Mouse (Mus musculus) activated CD4-positive, CD25-positive, alpha-beta regulatory T cell, adult 4 months (primary cell): ENCODE results near the gene Tmem8b. TPM values are rescaled to one million over a fixed set of nuclear protein-coding genes. Genes with fewer than 3 reads are reported as not detected.

Experiments
- ATAC-seq: one replicate; pipeline ENCODE4 v1.8.0; 2017
- polyA plus RNA-seq, 2 experiments: library from polyadenylated mRNA; unstranded; fragments of 100-300 nt; shearing (Covaris generic); gene quantifications; one replicate each; pipeline ENCODE4 v1.2.1; 2017

The Tmem8b gene
- polyA plus RNA-seq, 2 experiments from 2014 or later = 0.38 to 0.90 TPM

- no peak for ATAC-seq
These were observed 11.6 kb upstream of the Tmem8b start for GRCm38 (mm10) chr4:43657146-43657545.

- no peak for ATAC-seq
These were observed 2.4 kb upstream of the Tmem8b start for GRCm38 (mm10) chr4:43666412-43666811.

GRCm38 (mm10) chr4:43669428-43669794, 640 bp downstream of the Tmem8b start:
- ATAC-seq = no peak

- no peak for ATAC-seq
These were observed 3.3 kb downstream of the Tmem8b start for GRCm38 (mm10) chr4:43672070-43672469.

GRCm38 (mm10) chr4:43673703-43674102, 4.9 kb downstream of the Tmem8b start:
- ATAC-seq = no peak

- ATAC-seq = no peak
These were observed 6.2 kb downstream of the Tmem8b start for GRCm38 (mm10) chr4:43674974-43675373.

- no peak for ATAC-seq
These were observed 6.8 kb downstream of the Tmem8b start for GRCm38 (mm10) chr4:43675608-43676007.

- ATAC-seq = no peak
These were observed 9.8 kb downstream of the Tmem8b start for GRCm38 (mm10) chr4:43678541-43678940.

GRCm38 (mm10) chr4:43679416-43680043, 10.8 kb downstream of the Tmem8b start:
- no peak for ATAC-seq

GRCm38 (mm10) chr4:43690021-43690420, 21.2 kb downstream of the Tmem8b start:
- no peak for ATAC-seq

- ATAC-seq = no peak
These were observed 22.3 kb downstream of the Tmem8b start for GRCm38 (mm10) chr4:43691026-43691425.

- ATAC-seq = no peak
These were observed 25.1 kb downstream of the Tmem8b start for GRCm38 (mm10) chr4:43693806-43694241.

- no peak for ATAC-seq
These were observed 25.9 kb downstream of the Tmem8b start for GRCm38 (mm10) chr4:43694439-43695248.

GRCm38 (mm10) chr4:43695249-43695671, 26.5 kb downstream of the Tmem8b start:
- no peak for ATAC-seq

GRCm38 (mm10) chr4:43696561-43696960, 27.8 kb downstream of the Tmem8b start:
- ATAC-seq = no peak

- no peak for ATAC-seq
These were observed 31.9 kb downstream of the Tmem8b start, which contains the start of gene Olfr70 for GRCm38 (mm10) chr4:43700707-43701106. Gene Olfr70, minus strand, starts transcription at chr4:43700807.

GRCm38 (mm10) chr4:43703439-43703838, 34.7 kb downstream of the Tmem8b start:
- ATAC-seq = no peak

- no peak for ATAC-seq
These were observed 35.1 kb downstream of the Tmem8b start for GRCm38 (mm10) chr4:43703851-43704250.

- ATAC-seq = no peak
These were observed 37.2 kb downstream of the Tmem8b start for GRCm38 (mm10) chr4:43705991-43706390.

GRCm38 (mm10) chr4:43709869-43710268, 41.1 kb downstream of the Tmem8b start, which contains the start of gene Olfr71:
Gene Olfr71, minus strand, starts transcription at chr4:43710255.
- ATAC-seq = no peak

GRCm38 (mm10) chr4:43711821-43712220, 43.0 kb downstream of the Tmem8b start:
- ATAC-seq = no peak

- no peak for ATAC-seq
These were observed 45.0 kb downstream of the Tmem8b start for GRCm38 (mm10) chr4:43713652-43714219.

- ATAC-seq = no peak
These were observed 51.9 kb downstream of the Tmem8b start for GRCm38 (mm10) chr4:43720491-43721228.
